Mouse (Mus musculus): ENCODE data around the gene Prss16.

Gene Prss16

GRCm38 (mm10) chr13:22035267-22036148, 26.0 kb upstream of the Prss16 start, which contains the start of the genes Hist1h2ah and Hist1h2bk:
Gene Hist1h2ah (minus strand): TSS chr13:22035568.
Gene Hist1h2bk (plus strand): TSS chr13:22035870.
- DNase-seq: peak; percentile 96

- DNase-seq: peak; percentile 52
Observed at GRCm38 (mm10) chr13:22034443-22035266, 25.1 kb upstream of the Prss16 start.

- DNase-seq: peak; percentile 43
Observed at GRCm38 (mm10) chr13:22033741-22034442, 24.4 kb upstream of the Prss16 start.

GRCm38 (mm10) chr13:22030493-22030892, 21.0 kb upstream of the Prss16 start:
- DNase-seq: peak; percentile 74

- DNase-seq: peak; percentile 61
Observed at GRCm38 (mm10) chr13:22029928-22030327, 20.4 kb upstream of the Prss16 start.

GRCm38 (mm10) chr13:22028673-22029460, 19.3 kb upstream of the Prss16 start:
- DNase-seq: peak; percentile 92

- DNase-seq: peak; percentile 91
Observed at GRCm38 (mm10) chr13:22026058-22027031, 16.8 kb upstream of the Prss16 start.

- DNase-seq: peak; percentile 90
Observed at GRCm38 (mm10) chr13:22022241-22022640, 12.7 kb upstream of the Prss16 start.

- DNase-seq: peak; percentile 65
Observed at GRCm38 (mm10) chr13:22021581-22021980, 12.0 kb upstream of the Prss16 start.

GRCm38 (mm10) chr13:22020901-22021339, 11.4 kb upstream of the Prss16 start:
- DNase-seq: peak; percentile 81

- peak; percentile 59 for DNase-seq
Observed at GRCm38 (mm10) chr13:22019934-22020835, 10.6 kb upstream of the Prss16 start.

- peak; percentile 83 for DNase-seq
Observed at GRCm38 (mm10) chr13:22015479-22016450, 6.2 kb upstream of the Prss16 start.

- DNase-seq: peak; percentile 51
Observed at GRCm38 (mm10) chr13:22014411-22014845, 4.9 kb upstream of the Prss16 start.

GRCm38 (mm10) chr13:22013716-22014115, 4.2 kb upstream of the Prss16 start:
- DNase-seq: no peak

GRCm38 (mm10) chr13:22008707-22009106, 835 bp downstream of the Prss16 start:
- DNase-seq: no peak

- no peak for DNase-seq
Observed at GRCm38 (mm10) chr13:22007872-22008271, 1.7 kb downstream of the Prss16 start.

GRCm38 (mm10) chr13:22007121-22007510, 2.4 kb downstream of the Prss16 start:
- DNase-seq: no peak

Measured in embryo, embryonic 11 days (tissue).